Mouse (Mus musculus): ENCODE measurements around the gene Olfr447.

DNA sequence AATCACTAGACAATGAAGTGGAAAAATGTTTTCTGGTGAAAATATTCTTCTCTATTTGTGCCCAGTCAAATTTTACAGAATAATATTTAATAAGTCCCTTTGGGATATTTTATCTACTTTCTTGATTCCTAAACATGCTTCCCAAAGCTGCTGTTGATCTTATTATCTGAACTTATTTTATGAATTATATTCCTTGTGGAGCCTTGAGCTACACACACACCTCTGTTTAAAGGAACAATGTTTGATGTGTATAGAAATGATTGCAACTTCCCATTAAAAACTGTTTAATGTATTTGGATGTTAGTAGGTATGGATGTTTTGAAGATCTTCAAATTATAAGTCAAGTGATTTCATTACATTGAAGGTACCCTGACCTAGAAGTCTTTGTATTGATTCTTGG, at the start of gene Olfr447:
- TF ChIP-seq POLR2A (IDR thresholded peaks at IDR 0.05; ENCODE audit: control insufficient read depth, extremely low read depth, insufficient read depth, low read length, poor library complexity): no peak
- no peak for TF ChIP-seq CTCF (IDR thresholded peaks at IDR 0.05; ENCODE audit: borderline replicate concordance, control insufficient read depth, extremely low read depth, insufficient read depth, low read length, poor library complexity)
